Mouse (Mus musculus): ENCODE measurements around the gene Cd3d. TPM values are rescaled to one million over a fixed set of nuclear protein-coding genes. Genes with fewer than 3 reads are reported as not detected.

The Cd3d gene
- total RNA-seq, 4 experiments from 2014 or later = not detected

Other genes with a start within 250 kb of the Cd3d start
- gene Phldb1, start 246.6 kb upstream of the Cd3d start, total RNA-seq (2022) = 10 to 100 TPM; 20.0 to 33.0 (median 32.5) TPM
- 10 to 100 TPM; 73.3 to 85.5 (median 80.4) TPM for gene Arcn1, start 213.9 kb upstream of the Cd3d start, total RNA-seq (2022)
- gene Ift46, start 213.9 kb upstream of the Cd3d start, total RNA-seq (2022) = 10 to 100 TPM; 18.0 to 33.4 (median 22.4) TPM
- 1 to 10 TPM; 4.3 to 7.7 (median 5.8) TPM for gene Tmem25, start 182.5 kb upstream of the Cd3d start, total RNA-seq (2022)
- under 1 TPM in 2 of 4 experiments, not detected in 2; 0.92 to 0.96 TPM for gene Ttc36, start 178.7 kb upstream of the Cd3d start, total RNA-seq (2022)
- 10 to 100 TPM; 14.0 to 22.4 (median 18.0) TPM for gene Kmt2a, start 100.5 kb upstream of the Cd3d start, total RNA-seq (2022)
- gene Atp5l, start 61.0 kb upstream of the Cd3d start, total RNA-seq (2022) = 100 to 1,000 TPM; 642 to 789 (median 713) TPM
- 10 to 100 TPM; 37.3 to 48.3 (median 41.4) TPM for gene Ube4a, start 16.2 kb upstream of the Cd3d start, total RNA-seq (2022)
- not detected for gene Cd3g, start 1.4 kb upstream of the Cd3d start, total RNA-seq (2022)
- gene Cd3e, start 27.8 kb downstream of the Cd3d start, total RNA-seq (2022) = not detected
- under 1 TPM; 0.17 to 0.51 (median 0.20) TPM for gene Mpzl2, start 58.0 kb downstream of the Cd3d start, total RNA-seq (2022)
- gene Mpzl3, start 73.4 kb downstream of the Cd3d start, total RNA-seq (2022) = 1 to 10 TPM; 1.1 to 2.5 (median 1.8) TPM
- gene Jaml, start 97.4 kb downstream of the Cd3d start, total RNA-seq (2022) = under 1 TPM; 0.12 to 0.81 (median 0.24) TPM
- 1 to 10 TPM; 1.5 to 2.1 (median 1.6) TPM for gene Scn2b, start 136.0 kb downstream of the Cd3d start, total RNA-seq (2022)
- 100 to 1,000 TPM; 209 to 275 (median 247) TPM for gene Scn4b, start 156.6 kb downstream of the Cd3d start, total RNA-seq (2022)
- 1 to 10 TPM in 3 of 4 experiments, under 1 TPM in 1; 0.78 to 1.9 (median 1.4) TPM for gene BC049352, start 200.2 kb downstream of the Cd3d start, total RNA-seq (2022)
- not detected for gene Tmprss4, start 222.3 kb downstream of the Cd3d start, total RNA-seq (2022)

Data from gastrocnemius, adult 8-10 months (tissue).